Mouse (Mus musculus) CH12.LX (cell line): ENCODE results near the gene Ran. TPM values are rescaled to one million over a fixed set of nuclear protein-coding genes. Genes with fewer than 3 reads are reported as not detected.

Experiments used
- DNase-seq: peaks from one replicate; pipeline ENCODE4 v3.0.0-alpha.2; 2013; ENCODE audit errors: extremely low read depth
- H3K27ac ChIP-seq: 2 replicates; pipeline ENCODE4 v1.5.1; 2012; ENCODE audit warnings: low read depth, mild to moderate bottlenecking, control low read depth, moderate library complexity; ENCODE audit not compliant: insufficient read depth
- H3K27me3 ChIP-seq: replicated peaks from 2 replicates; pipeline ENCODE3; 2012; ENCODE audit warnings: inconsistent platforms
- H3K36me3 ChIP-seq, 2 experiments: replicated peaks in 1 of 2; 2 replicates each; pipeline versions ENCODE3 to v1.6.1; 2012; ENCODE audit warnings: inconsistent platforms in 1 of 2, low read length in 1 of 2, mild to moderate bottlenecking in 1 of 2, mixed read lengths in 1 of 2, moderate library complexity in 1 of 2; ENCODE audit not compliant: control insufficient read depth in 1 of 2, insufficient read depth in 1 of 2
- H3K4me1 ChIP-seq, 2 experiments: 2 replicates each; pipeline ENCODE4 v1.6.1; 2012; ENCODE audit warnings: inconsistent platforms in 1 of 2, moderate library complexity in 1 of 2; ENCODE audit not compliant: insufficient read depth in 2 of 2, control insufficient read depth in 1 of 2
- H3K4me2 ChIP-seq: 2 replicates; pipeline ENCODE4 v1.6.1; 2012; ENCODE audit warnings: low read depth, mild to moderate bottlenecking, control low read depth; ENCODE audit not compliant: poor library complexity, insufficient read depth, severe bottlenecking
- H3K4me3 ChIP-seq, 3 experiments: fragments of 150-350 bp in 1 of 3; sonication (generic) in 1 of 3; replicated peaks in 1 of 3; 2 replicates each; pipeline versions ENCODE3 to v1.5.1; 2011 to 2012; ENCODE audit warnings: low read depth in 2 of 3, low read length in 2 of 3, mild to moderate bottlenecking in 2 of 3, moderate library complexity in 2 of 3, control low read depth in 1 of 3, improper control_type of control experiment in 1 of 3, inconsistent platforms in 1 of 3, mixed read lengths in 1 of 3; ENCODE audit not compliant: poor library complexity in 1 of 3
- H3K79me2 ChIP-seq: replicated peaks from 2 replicates; pipeline ENCODE4 v1.6.1; 2012; ENCODE audit warnings: mild to moderate bottlenecking, moderate library complexity; ENCODE audit not compliant: control insufficient read depth, poor library complexity, insufficient read depth, severe bottlenecking; ENCODE audit errors: extremely low read depth
- H3K9ac ChIP-seq: 2 replicates; pipeline ENCODE4 v1.6.1; 2012; ENCODE audit warnings: low read depth, mild to moderate bottlenecking, control low read depth, moderate library complexity; ENCODE audit not compliant: insufficient read depth
- H3K9me3 ChIP-seq: replicated peaks from 2 replicates; pipeline ENCODE3; 2012; ENCODE audit warnings: low read length, inconsistent platforms, mixed read lengths
- CHD1 ChIP-seq: IDR thresholded peaks from 2 replicates; pipeline ENCODE4 v1.6.1; 2012; ENCODE audit warnings: low read depth, low read length, improper control_type of control experiment, inconsistent platforms
- CTCF ChIP-seq, 2 experiments: IDR thresholded peaks in 1 of 2; conservative IDR thresholded peaks in 1 of 2; 2 replicates each; pipeline ENCODE4 v1.5.1; 2011 to 2012; ENCODE audit warnings: low read depth in 2 of 2, low read length in 2 of 2, improper control_type of control experiment in 1 of 2, inconsistent platforms in 1 of 2, mild to moderate bottlenecking in 1 of 2, moderate library complexity in 1 of 2
- E2F4 ChIP-seq: IDR thresholded peaks from 2 replicates; pipeline ENCODE4 v1.6.1; 2011; ENCODE audit warnings: low read depth, low read length, improper control_type of control experiment; ENCODE audit not compliant: insufficient replicate concordance
- EP300 ChIP-seq: IDR thresholded peaks from 2 replicates; pipeline ENCODE4 v1.6.1; 2011; ENCODE audit warnings: low read length, improper control_type of control experiment
- HCFC1 ChIP-seq: IDR thresholded peaks from 2 replicates; pipeline ENCODE4 v1.6.1; 2012; ENCODE audit warnings: low read depth, mild to moderate bottlenecking, inconsistent platforms, low read length, improper control_type of control experiment
- IRF4 ChIP-seq: IDR thresholded peaks from 2 replicates; pipeline ENCODE4 v1.6.1; 2014; ENCODE audit warnings: low read depth, mild to moderate bottlenecking, inconsistent platforms, low read length, improper control_type of control experiment
- JUN ChIP-seq: IDR thresholded peaks from 2 replicates; pipeline ENCODE4 v1.6.1; 2011; ENCODE audit warnings: low read depth, mild to moderate bottlenecking, low read length, improper control_type of control experiment, moderate library complexity; ENCODE audit not compliant: insufficient read depth
- KAT2A ChIP-seq: IDR thresholded peaks from 2 replicates; pipeline ENCODE4 v1.6.1; 2012; ENCODE audit warnings: low read length, improper control_type of control experiment, inconsistent platforms; ENCODE audit not compliant: insufficient replicate concordance
- MAFK ChIP-seq: IDR thresholded peaks from 2 replicates; pipeline ENCODE4 v1.6.1; 2011; ENCODE audit warnings: low read length, improper control_type of control experiment; ENCODE audit not compliant: insufficient replicate concordance
- MAX ChIP-seq: IDR thresholded peaks from 2 replicates; pipeline ENCODE4 v1.6.1; 2011; ENCODE audit warnings: low read length, improper control_type of control experiment
- MAZ ChIP-seq: IDR thresholded peaks from 2 replicates; pipeline ENCODE4 v1.6.1; 2012; ENCODE audit warnings: low read depth, mild to moderate bottlenecking, inconsistent platforms, low read length, improper control_type of control experiment, moderate library complexity
- MXI1 ChIP-seq: IDR thresholded peaks from 2 replicates; pipeline ENCODE4 v1.6.1; 2011; ENCODE audit warnings: mild to moderate bottlenecking, low read depth, low read length, improper control_type of control experiment
- NELFE ChIP-seq: IDR thresholded peaks from 2 replicates; pipeline ENCODE4 v1.6.1; 2011; ENCODE audit warnings: low read depth, low read length, improper control_type of control experiment
- POLR2A ChIP-seq: IDR thresholded peaks from 2 replicates; pipeline ENCODE4 v1.6.1; 2011; ENCODE audit warnings: low read depth, mild to moderate bottlenecking, improper control_type of control experiment, low read length
- RAD21 ChIP-seq: IDR thresholded peaks from 2 replicates; pipeline ENCODE4 v1.6.1; 2011; ENCODE audit warnings: low read depth, mild to moderate bottlenecking, low read length, improper control_type of control experiment, moderate library complexity
- RCOR1 ChIP-seq: conservative IDR thresholded peaks from 2 replicates; pipeline ENCODE4 v1.6.1; 2012; ENCODE audit warnings: low read depth, mild to moderate bottlenecking, inconsistent platforms, low read length, improper control_type of control experiment
- SIN3A ChIP-seq: IDR thresholded peaks from 2 replicates; pipeline ENCODE4 v1.6.1; 2012; ENCODE audit warnings: low read length, improper control_type of control experiment, inconsistent platforms
- SMC3 ChIP-seq: IDR thresholded peaks from 2 replicates; pipeline ENCODE4 v1.6.1; 2011; ENCODE audit warnings: low read depth, low read length, improper control_type of control experiment
- TBP ChIP-seq: conservative IDR thresholded peaks from 2 replicates; pipeline ENCODE4 v1.6.1; 2011; ENCODE audit warnings: low read depth, low read length, improper control_type of control experiment
- TCF12 ChIP-seq: IDR thresholded peaks from 2 replicates; pipeline ENCODE4 v1.6.1; 2014; ENCODE audit warnings: low read depth, mild to moderate bottlenecking, inconsistent platforms, low read length, improper control_type of control experiment
- UBTF ChIP-seq: IDR thresholded peaks from 2 replicates; pipeline ENCODE4 v1.6.1; 2012; ENCODE audit warnings: low read depth, mild to moderate bottlenecking, inconsistent platforms, low read length, improper control_type of control experiment, moderate library complexity
- USF1 ChIP-seq: IDR thresholded peaks from 2 replicates; pipeline ENCODE4 v1.6.1; 2014; ENCODE audit warnings: low read depth, mild to moderate bottlenecking, inconsistent platforms, low read length, improper control_type of control experiment
- USF2 ChIP-seq: conservative IDR thresholded peaks from 2 replicates; pipeline ENCODE4 v1.6.1; 2011; ENCODE audit warnings: low read depth, low read length, improper control_type of control experiment
- ZC3H11A ChIP-seq: IDR thresholded peaks from 2 replicates; pipeline ENCODE4 v1.6.1; 2012; ENCODE audit warnings: low read depth, mild to moderate bottlenecking, inconsistent platforms, low read length, improper control_type of control experiment
- dilution Hi-C: fragments of 300-500 bp; cut with MboI; formaldehyde crosslinking; loops from 2 replicates; pipeline ENCODE4 v1.14.3; 2020; ENCODE audit warnings: low sequenced_read_pairs; ENCODE audit not compliant: extremely low pct_unique_long_range_greater_than_20kb, extremely low pct_ligation_motif_present
- in situ Hi-C: fragments of 300-500 bp; cut with MboI; formaldehyde crosslinking; loops from 3 replicates; pipeline ENCODE4 v1.14.3; 2019; ENCODE audit warnings: low sequenced_read_pairs, low pct_ligation_motif_present, low pct_unique_long_range_greater_than_20kb, mixed read lengths
- polyA plus RNA-seq: library from polyadenylated mRNA; unstranded; fragments of >175 nt; gene quantifications from 2 replicates; pipeline ENCODE4 v1.2.1, GENCODE M21; 2012; ENCODE audit warnings: low read depth; ENCODE audit not compliant: insufficient read length
- total RNA-seq, 2 experiments: library from RNA; depleted of rRNA; stranded (reverse); fragments of 300-350 nt in 1 of 2; fragments of >200 nt in 1 of 2; gene quantifications; 2 replicates each; pipeline ENCODE4 v1.2.3; 2012 to 2014

Gene Ran
- total and polyA plus RNA-seq, 3 experiments = 847 to 1,512 (median 1,083) TPM

GRCm38 (mm10) chr5:128987141-128987954 lies 32.5 kb upstream of the Ran start:
- TF ChIP-seq TCF12 = no peak
- TF ChIP-seq HCFC1 = no peak
- TF ChIP-seq MAX = no peak
- TF ChIP-seq E2F4 = no peak
- no peak for TF ChIP-seq CHD1
- no peak for TF ChIP-seq IRF4
- TF ChIP-seq KAT2A = no peak
- in situ Hi-C loops = no loop called here
- dilution Hi-C loops = no loop called here
- peaks cover 74% of the 10 kb centered on the region for H3K9me3 ChIP-seq
- H3K4me2 ChIP-seq = no peak overlapping the region
- H3K27ac ChIP-seq = no peak overlapping the region
- DNase-seq = no peak
- no peaks in the 10 kb centered on the region for H3K27me3 ChIP-seq
- no peak overlapping the region for H3K4me3 ChIP-seq
- no peak overlapping the region for H3K9ac ChIP-seq
- H3K36me3 ChIP-seq = peaks cover 4 to 8% of the 10 kb centered on the region in 2 experiments
- no peaks in the 10 kb centered on the region for H3K4me1 ChIP-seq
- H3K79me2 ChIP-seq = no peaks in the 10 kb centered on the region

GRCm38 (mm10) chr5:129000706-129001468 lies 19.0 kb upstream of the Ran start:
- Histone ChIP-seq H3K4me3 (no peak overlapping the region), H3K36me3 (peaks cover 0 to under 1% of the 10 kb centered on the region in 2 experiments), H3K9ac (no peak overlapping the region), H3K4me1 (no peaks in the 10 kb centered on the region), H3K9me3 (peaks cover 3% of the 10 kb centered on the region), H3K27me3 (no peaks in the 10 kb centered on the region), H3K4me2 (no peak overlapping the region), H3K27ac (no peak overlapping the region), H3K79me2 (no peaks in the 10 kb centered on the region)
- in situ Hi-C loops (loop anchor here (25.0 kb wide), 1 partner anchor 1389 kb away; no protein-coding TSS in a partner anchor), dilution Hi-C loops (no loop called here)
- no peak for DNase-seq
- TF ChIP-seq SIN3A (no peak), MAFK (no peak), SMC3 (no peak), EP300 (no peak), MAZ (no peak), TCF12 (no peak), POLR2A (no peak), RAD21 (no peak), RCOR1 (no peak), JUN (no peak), MXI1 (no peak), CTCF (conservative IDR thresholded peaks at IDR 0.05 in 1 of 2, IDR thresholded peaks at IDR 0.05 in 1 of 2; ENCODE audit: low read depth in 2 of 2, low read length in 2 of 2) (no peak), UBTF (no peak), NELFE (no peak), ZC3H11A (no peak), USF2 (no peak), TBP (no peak), HCFC1 (no peak), USF1 (no peak)
